Mouse (Mus musculus) kidney, postnatal 4 days (tissue): ENCODE data around the gene Heyl.

Experiments
- DNase-seq, 2 experiments: peaks; one replicate each; pipeline ENCODE4 v3.0.0; 2021; ENCODE audit warnings: mixed read lengths in 2 of 2

The Heyl gene

GRCm38 (mm10) chr4:123233492-123234084, at the start of gene Heyl:
Heyl (plus strand) TSS chr4:123233556.
- DNase-seq, result peak; percentile 84 to 92

GRCm38 (mm10) chr4:123184816-123185215, 48.5 kb upstream of the Heyl start:
- peak in 1 of 2 experiments; percentile 15 for DNase-seq

GRCm38 (mm10) chr4:123192336-123192735, 41.0 kb upstream of the Heyl start:
- DNase-seq, result no peak

GRCm38 (mm10) chr4:123193791-123194190, 39.6 kb upstream of the Heyl start:
- DNase-seq, result no peak

- peak; percentile 17 to 44 for DNase-seq
These were observed 36.7 kb upstream of the Heyl start for GRCm38 (mm10) chr4:123196695-123197094.

GRCm38 (mm10) chr4:123200771-123201185, 32.6 kb upstream of the Heyl start:
- DNase-seq, result peak; percentile 82 to 84

GRCm38 (mm10) chr4:123201186-123202093, 31.9 kb upstream of the Heyl start, which contains the start of gene Nt5c1a:
Nt5c1a (plus strand) TSS chr4:123201504.
- DNase-seq, result peak; percentile 38 to 56

- DNase-seq, result no peak
These were observed 31.3 kb upstream of the Heyl start for GRCm38 (mm10) chr4:123202094-123202420.

GRCm38 (mm10) chr4:123207337-123207736, 26.0 kb upstream of the Heyl start:
- no peak for DNase-seq

- DNase-seq, result no peak
These were observed 22.4 kb upstream of the Heyl start for GRCm38 (mm10) chr4:123210996-123211395.

- DNase-seq, result peak in 1 of 2 experiments; percentile 62
These were observed 21.9 kb upstream of the Heyl start for GRCm38 (mm10) chr4:123211453-123211852.

GRCm38 (mm10) chr4:123212330-123212729, 21.0 kb upstream of the Heyl start:
- no peak for DNase-seq

- no peak for DNase-seq
These were observed 19.4 kb upstream of the Heyl start for GRCm38 (mm10) chr4:123213975-123214374.

GRCm38 (mm10) chr4:123215367-123215766, 18.0 kb upstream of the Heyl start:
- no peak for DNase-seq

GRCm38 (mm10) chr4:123216782-123217181, 16.6 kb upstream of the Heyl start:
- peak; percentile 68 to 70 for DNase-seq

- DNase-seq, result peak; percentile 89 to 90
These were observed 13.5 kb upstream of the Heyl start for GRCm38 (mm10) chr4:123219720-123220357.

GRCm38 (mm10) chr4:123220637-123221036, 12.7 kb upstream of the Heyl start:
- no peak for DNase-seq

- DNase-seq, result peak; percentile 45 to 60
These were observed 10.0 kb upstream of the Heyl start for GRCm38 (mm10) chr4:123223309-123223708.

GRCm38 (mm10) chr4:123225718-123226403, 7.5 kb upstream of the Heyl start:
- peak; percentile 51 to 67 for DNase-seq

GRCm38 (mm10) chr4:123227707-123228106, 5.6 kb upstream of the Heyl start:
- DNase-seq, result peak; percentile 51 to 68

- peak; percentile 53 to 63 for DNase-seq
These were observed 5.1 kb upstream of the Heyl start for GRCm38 (mm10) chr4:123228270-123228669.

- peak in 1 of 2 experiments; percentile 52 for DNase-seq
These were observed 4.2 kb upstream of the Heyl start for GRCm38 (mm10) chr4:123229166-123229565.

GRCm38 (mm10) chr4:123232841-123233240, 515 bp upstream of the Heyl start:
- no peak for DNase-seq
